Mouse (Mus musculus): ENCODE measurements around the gene Olfr1198.

Gene Olfr1198

GRCm38 (mm10) chr2:88751270-88751669 is at the start of gene Olfr1198:
TSS of gene Olfr1198 (minus strand) at chr2:88751370.
- DNase-seq (ENCODE audit: low spot score): no peak

GRCm38 (mm10) chr2:88792736-88793135 is 41.6 kb upstream of the Olfr1198 start, which contains the start of gene Olfr1201:
TSS of gene Olfr1201 (plus strand) at chr2:88793036.
- no peak for DNase-seq (ENCODE audit: low spot score)

- DNase-seq (ENCODE audit: low spot score): no peak
Observed at GRCm38 (mm10) chr2:88770388-88770787, 19.2 kb upstream of the Olfr1198 start, which contains the start of gene Olfr1200. TSS of gene Olfr1200 (minus strand) at chr2:88770488.

- no peak for DNase-seq (ENCODE audit: low spot score)
Observed at GRCm38 (mm10) chr2:88760369-88760768, 9.2 kb upstream of the Olfr1198 start, which contains the start of gene Olfr1199. TSS of gene Olfr1199 (minus strand) at chr2:88760469.

- DNase-seq (ENCODE audit: low spot score): no peak
Observed at GRCm38 (mm10) chr2:88743379-88743778, 7.8 kb downstream of the Olfr1198 start.

- no peak for DNase-seq (ENCODE audit: low spot score)
Observed at GRCm38 (mm10) chr2:88732266-88732665, 18.9 kb downstream of the Olfr1198 start, which contains the start of gene Olfr1197. TSS of gene Olfr1197 (minus strand) at chr2:88732366.

GRCm38 (mm10) chr2:88704497-88704896 is 46.7 kb downstream of the Olfr1198 start, which contains the start of gene Olfr1196:
TSS of gene Olfr1196 (minus strand) at chr2:88704597.
- DNase-seq (ENCODE audit: low spot score): no peak

Data from yolk sac, embryonic 10.5 days (tissue).